Mouse (Mus musculus) fibroblast of lung, adult 2 months (primary cell): ENCODE data around the gene Zbtb43.

Experiments used
- DNase-seq: peaks from one replicate; pipeline ENCODE4 v3.0.0-alpha.2; 2011; ENCODE audit warnings: low read depth

The Zbtb43 gene

DNA sequence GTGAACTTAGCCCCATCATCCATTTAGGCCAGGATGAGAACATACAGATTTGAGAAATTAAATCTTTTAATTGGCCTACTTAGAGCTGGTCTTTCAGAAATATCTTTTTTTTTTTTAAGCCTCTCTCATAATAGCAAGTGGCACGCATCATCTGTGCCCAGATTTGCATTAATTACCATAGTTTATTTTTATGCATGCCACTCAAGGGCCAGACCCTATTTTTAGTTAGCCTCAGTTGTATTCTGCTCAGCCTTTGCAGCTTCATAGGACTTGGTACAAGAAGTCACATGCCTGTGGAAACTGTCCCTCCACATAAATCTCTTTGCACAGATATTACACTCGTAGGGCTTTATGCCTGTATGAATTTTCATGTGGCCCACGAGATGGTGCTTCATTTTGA is 14.9 kb downstream of the Zbtb43 start:
- DNase-seq: no peak

DNA sequence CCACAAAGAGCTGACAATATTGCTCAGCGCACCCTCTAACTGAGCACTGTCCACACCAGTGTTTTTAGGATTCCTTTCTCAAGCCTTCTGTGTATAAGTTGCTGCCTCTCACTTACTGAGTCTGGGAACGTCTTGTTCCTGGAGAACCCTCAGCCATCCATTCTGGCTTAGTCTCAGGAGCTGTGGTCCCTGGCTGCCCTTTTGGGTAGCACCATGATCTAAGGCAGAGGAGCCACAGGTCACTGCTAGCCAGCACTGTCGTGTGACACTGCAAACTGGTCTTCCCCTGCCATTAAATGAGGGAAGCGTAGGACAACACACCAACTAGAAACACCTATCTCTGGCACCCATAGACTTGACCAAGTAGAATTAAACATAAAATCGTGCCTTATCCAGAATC is 15.6 kb downstream of the Zbtb43 start:
- no peak for DNase-seq

DNA sequence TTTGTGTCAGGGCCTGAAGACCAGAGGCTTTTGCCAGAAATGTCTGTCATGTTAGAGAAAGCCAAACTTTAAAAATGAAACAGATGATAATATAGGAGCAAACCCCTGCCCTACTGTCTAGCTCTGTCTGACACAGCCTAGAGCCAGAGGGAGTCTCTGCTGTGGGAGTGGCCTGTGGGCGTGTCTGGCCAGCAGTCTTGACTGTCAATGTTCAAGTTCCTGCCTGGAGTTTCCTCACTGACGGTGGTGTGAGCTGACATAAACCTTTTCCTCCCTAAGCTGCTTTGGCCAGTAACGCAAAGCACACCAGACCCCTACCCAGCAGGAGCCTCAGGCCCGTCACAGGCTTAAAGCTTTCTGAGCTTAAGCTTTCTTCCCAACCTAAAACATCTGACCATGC is 16.2 kb downstream of the Zbtb43 start:
- no peak for DNase-seq

DNA sequence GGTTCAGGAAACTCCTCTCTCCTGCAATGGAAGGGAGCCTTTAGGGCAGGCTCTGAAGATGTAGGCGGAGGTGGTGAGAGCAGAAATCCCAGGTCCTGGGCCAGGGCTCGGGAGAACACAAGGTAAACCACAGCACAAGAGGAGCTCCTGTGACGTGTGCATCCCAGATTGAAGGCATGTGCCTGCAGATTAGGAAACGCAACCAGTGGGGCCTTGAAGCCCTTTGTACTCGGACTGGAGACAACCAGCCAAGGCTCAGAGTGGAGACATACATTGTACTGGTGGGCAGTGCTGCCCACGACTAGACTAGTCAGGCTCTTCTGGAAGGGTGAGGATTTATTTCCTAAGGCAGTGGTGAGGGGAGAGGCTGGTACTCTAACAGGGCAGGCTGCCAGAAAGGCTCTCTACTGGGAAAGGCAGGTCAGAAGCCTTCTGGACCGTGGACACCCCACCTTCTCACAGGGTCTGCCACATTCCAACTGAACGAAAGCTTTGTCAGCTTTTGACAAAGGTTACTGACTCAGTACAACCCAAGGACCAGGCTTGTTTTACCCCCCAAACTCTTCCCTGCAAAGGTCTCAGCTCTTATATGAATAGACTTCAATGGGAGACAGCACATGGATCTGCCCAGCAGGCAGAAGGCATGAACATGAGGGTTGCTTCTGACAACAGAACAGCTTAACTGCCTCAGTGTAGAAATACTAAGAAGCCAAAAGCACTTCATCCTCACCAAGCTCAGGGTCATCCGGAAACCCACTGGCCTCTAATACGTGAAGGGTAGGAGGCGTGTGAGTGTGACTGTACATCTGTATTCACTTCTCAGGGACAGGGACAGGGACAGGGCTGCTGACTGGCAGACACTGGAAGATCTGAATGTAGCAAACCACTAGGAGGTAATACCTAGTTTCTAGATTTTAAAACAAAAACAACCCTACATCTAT is 17.1 kb downstream of the Zbtb43 start:
- DNase-seq: no peak

DNA sequence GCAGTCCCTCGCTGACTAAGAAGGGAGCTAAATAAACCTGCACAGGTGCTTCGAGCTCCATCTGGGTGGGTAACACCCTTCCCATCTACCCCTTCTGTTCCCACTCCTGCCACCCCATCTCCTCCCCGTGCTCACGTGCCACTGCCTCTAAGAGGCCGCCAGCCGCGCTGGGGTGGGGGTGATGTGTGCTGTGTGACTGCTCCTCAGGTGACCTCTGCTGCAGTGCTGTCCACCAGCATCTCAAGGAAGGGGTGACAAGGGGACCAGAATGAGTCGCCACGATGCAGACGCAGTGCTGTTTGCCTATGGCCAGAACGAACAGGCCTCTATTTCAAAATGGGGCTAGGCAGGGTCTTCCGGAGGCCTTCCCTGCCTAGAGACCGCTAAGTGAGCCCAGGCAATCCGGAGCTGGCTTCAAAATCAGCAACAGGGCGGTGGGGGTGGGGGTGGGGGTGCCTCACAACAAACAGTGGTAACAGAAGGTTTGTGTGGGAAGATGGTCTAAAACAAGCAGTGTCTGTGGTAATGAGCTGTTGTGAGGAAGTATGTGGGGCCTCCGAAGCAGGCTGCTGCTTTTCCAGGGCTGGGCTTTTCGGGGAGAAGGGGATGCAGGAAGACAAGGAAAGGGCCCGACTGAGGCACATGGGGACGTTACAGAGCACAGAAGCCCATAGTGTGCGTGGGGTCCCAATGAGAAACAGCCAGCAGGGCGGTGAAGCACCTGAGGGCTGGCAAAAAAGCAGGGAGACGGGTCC is 19.1 kb downstream of the Zbtb43 start:
- DNase-seq: no peak

DNA sequence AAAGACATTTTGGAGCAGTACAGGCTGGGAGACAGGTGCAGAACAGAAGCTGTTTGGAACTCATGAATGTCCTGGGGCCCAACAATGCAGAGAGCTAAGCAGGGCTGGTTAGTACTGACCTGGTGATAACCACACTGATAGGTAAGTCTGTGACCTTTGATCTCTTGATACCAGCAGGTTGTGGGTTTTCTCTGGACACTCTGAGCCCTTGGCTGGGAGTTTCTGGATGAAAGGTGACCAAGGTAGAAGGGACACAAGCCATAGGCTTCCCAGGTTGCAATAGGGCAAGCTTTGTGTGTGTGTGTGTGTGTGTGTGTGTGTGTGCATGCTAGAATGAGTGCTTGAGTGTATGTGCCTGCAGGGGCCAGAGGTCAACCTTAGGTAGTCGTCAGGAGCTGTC is 21.6 kb downstream of the Zbtb43 start:
- no peak for DNase-seq

DNA sequence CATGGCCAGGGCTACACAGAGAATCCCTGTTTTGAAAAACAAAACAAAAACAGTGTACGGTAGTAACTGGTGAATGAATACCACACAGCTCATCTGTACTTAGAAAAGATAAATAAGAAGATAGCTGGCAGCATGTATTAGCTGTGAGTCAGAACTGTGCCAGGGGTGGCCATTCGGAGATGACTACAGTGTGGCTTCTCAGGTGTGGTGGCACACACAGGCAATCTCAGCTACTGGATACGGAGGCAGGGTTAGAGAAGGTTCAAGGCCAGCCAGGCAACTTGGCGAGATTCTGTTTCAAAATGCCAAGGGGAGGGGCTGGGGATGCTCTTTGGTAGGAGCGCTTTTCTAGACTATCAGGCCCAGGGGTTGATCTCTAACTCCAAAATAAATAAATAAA is 22.6 kb downstream of the Zbtb43 start:
- no peak for DNase-seq

DNA sequence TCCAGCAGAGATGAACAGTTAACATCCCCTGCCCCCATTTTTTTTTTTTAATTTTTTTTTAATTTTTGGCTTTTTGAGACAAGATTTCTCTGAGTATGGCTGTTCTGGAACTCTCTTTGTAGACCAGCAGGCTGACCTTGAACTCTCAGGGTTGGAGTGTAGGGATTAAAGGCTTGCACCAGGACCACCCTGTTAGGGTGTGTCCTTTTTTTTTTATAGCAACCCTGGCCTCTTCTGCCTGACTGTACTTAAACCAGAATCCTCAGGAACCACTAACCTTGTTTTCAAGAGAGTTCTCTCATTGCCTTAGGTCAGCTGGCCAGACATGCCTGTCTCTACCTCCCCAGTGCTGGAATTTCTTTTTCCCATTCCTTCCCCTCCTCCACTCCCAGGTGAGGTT is 23.5 kb downstream of the Zbtb43 start:
- DNase-seq: no peak

DNA sequence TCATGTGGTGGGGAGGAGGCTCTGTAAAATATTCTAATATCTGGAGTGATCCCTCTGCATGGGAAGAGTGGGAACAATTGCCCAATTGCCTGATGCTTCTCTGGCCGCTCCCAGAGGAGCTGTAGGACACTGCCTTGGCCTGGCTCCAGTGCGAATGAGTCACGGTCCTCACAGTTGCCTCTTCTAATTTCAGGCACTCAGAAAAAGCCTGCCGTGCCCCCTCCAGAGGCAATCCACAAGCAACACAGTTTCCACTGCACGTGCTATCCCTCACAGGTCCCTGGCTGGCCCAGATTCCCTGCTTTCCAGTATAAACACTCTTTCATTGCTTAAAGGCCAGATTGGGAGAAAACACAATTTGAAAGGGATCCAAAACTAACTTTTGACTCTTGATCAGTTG is 24.0 kb downstream of the Zbtb43 start:
- peak; percentile 91 for DNase-seq

DNA sequence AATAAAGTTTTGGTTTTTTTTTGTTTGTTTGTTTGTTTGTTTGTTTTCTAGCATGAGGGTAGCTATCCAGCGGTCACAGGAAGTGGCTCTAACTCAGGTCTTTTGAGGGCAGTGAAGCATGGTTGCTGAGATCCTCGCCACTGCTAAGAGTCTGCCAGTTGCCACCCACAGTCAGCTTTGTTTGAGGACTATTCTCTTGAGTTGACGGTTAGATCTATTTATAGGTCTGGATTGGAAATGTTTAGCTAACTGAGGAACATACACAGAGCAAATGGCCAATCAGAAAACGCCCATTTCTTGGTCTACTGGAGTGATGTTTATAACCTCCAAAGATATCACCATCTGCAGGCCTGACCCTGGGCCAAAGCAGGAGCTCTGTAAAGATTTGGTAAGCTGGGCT is 25.7 kb downstream of the Zbtb43 start:
- DNase-seq: no peak

DNA sequence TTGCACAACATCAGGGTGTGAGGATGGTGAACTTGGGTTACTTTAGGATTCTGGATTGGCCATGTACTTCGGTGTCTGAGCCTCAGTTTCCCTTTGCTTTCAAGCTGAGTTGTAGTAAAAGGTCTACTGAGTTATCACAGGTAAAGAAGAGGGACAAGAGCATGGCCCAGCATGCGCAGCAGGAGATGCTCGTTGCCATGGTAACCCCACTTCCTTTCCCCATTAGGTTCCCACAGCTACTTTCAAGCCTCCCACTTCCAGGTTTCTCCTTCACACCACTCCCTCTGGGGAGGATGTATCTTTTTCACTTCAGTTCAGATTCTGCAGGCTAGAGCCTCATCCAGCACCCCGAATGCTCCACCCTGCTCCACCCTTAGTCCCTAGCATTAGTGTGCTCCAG is 27.5 kb downstream of the Zbtb43 start:
- no peak for DNase-seq

DNA sequence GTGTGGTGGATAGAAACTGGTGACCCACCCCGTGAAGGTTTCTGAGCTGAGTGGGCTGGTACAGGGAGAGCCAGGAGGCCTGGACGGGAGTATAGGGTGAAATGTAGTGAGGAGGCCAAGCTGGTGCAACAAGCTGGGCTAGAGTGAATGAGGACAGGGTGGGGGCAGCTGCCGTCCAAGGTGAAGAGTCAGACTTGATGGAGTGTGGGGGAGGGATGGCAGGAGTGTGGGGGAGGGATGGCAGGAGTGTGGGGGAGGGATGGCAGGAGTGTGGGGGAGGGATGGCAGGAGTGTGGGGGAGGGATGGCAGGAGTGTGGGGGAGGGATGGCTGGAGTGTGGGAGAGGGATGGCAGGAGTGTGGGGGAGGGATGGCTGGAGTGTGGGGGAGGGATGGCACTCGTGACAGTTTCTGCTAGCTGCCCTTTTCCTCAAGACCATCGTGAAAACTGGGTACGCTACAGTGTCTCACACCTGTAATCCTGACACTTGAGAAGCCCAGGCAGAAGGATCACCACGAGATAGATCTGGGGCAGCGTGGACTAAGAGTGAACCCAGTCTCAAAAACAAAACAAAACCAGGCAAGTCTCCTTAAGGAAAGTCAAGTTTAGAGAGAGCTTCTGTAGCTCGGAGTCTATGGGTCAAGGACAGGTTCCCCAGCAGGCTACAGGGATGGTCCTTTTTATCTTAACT is 28.2 kb downstream of the Zbtb43 start:
- no peak for DNase-seq

DNA sequence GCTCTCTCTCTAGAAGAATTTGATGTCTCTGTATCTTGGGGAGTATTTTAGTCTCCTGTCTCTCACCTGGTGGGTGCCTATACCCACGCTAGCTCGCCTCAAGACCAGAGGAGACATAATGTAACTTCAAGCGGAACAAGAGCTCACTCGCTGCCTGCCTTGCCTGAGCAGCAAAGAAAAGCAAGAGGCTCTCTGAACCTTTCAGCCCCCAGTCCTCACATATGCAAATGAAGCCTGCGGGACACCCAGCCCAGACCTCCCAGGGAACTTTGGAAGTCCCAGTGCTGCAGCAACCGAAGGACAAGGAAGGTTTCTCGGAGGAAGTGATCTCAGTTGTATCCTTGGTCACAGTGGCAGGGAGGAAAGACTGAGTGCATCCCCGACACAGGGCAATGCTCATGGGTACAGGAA is 28.9 kb downstream of the Zbtb43 start:
- DNase-seq: no peak

DNA sequence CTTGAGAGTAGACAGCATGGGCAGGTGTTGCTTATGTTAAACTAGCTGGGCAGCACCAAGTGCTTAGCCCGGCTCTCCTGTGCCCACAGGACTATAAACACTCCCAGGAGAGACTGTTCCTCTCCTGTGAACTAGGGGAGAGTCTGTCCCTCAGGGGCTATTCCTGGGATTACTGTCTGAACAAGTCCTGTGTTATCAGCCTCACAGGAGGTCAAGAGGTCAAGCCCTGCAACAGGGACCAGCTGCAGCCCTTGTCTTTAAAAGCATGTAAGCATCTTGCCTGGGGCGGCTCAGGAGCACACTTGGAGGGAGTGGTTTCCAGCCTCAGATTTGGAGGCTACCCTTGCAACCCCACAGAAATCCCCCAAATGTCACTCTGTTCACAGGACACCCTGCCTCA is 30.0 kb downstream of the Zbtb43 start:
- no peak for DNase-seq

DNA sequence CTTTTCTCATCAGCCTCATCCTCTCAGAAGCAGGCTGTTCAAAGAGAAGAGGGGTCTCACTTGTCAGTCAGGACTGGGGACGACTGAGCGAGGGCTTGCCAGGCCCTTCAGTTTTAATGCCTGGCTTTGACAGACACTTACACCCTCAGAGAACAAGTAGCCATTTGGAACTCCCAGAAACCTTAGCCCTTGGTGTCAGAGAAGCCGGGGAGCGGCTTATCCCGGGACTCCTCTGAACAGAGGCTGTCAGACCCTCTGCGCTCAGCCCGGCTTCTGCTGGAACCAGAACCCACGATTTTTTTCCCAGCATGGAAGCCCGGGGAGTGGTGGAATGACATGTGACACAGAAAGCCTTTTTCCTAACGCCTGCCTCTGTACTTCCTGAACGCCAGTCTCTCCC is 31.2 kb downstream of the Zbtb43 start:
- DNase-seq: no peak

DNA sequence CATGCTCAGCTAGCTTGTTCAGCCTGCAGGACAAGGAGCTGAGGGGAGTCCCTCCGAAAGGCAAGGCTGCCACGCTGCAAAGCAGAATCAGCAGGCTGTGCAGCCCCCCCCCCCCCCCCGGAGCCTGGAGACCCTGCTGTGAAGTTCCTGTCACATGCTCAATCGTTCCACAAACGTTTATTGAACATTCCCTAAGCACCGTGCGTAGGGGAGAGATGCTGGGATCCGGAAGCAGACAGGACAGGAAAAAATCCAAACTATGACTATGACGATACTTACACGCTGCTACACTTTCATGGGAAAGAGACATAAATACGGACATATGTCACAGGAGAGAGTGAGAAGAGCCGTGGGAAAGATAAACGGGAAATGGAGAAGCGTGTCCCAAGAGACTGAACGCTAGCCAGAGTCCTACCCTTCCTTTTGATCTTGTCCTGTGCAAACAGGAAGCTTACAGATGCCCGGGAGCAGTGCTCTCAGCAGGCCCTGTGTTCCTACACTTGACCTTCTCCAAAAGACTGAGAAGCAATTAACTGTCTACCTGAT is 32.3 kb downstream of the Zbtb43 start:
- DNase-seq: no peak

DNA sequence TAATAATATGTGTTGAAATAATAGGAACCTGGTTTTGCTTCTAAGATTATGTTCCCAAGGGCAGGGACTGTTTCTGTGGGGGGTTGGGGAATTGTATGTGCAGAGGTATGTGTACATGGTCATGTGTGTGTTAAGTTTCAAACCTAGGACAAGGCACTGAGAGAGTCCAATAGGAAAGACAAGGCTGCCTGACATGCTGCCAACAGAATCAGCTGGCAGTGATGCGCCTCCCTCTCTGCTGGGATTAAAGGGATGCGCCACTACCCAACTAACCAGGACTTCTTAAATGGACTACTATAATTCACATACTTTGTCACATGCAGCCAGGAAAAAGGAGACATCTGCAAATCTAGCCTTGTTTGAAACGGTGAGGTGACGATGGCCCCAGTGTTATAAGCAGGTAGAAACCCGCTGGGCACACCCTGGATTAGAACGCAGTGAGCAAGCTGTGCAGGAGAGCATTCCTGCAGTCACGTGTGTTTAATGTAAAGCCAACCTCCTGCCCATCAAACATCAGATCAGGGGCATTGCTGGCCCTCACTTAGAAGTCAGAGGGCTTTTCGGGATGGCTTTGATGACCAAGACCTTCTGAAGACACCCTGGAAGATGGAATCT is 33.2 kb downstream of the Zbtb43 start:
- no peak for DNase-seq

DNA sequence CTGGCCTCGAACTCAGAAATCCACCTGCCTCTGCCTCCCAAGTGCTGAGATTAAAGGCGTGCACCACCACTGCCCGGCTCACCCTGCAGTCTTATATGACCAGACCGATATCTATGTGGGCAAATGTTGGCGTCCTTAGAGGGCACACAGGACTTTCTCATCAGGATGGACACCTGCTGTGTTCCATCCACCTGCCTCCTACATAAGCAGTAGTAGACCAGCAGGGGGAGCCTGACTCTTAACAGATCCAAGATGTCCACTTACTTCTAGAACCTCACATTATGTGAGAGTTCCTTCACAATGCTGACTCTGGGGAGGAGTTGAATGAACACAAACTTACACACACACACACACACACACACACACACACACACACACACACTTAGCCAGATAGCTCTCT is 35.5 kb downstream of the Zbtb43 start:
- no peak for DNase-seq

DNA sequence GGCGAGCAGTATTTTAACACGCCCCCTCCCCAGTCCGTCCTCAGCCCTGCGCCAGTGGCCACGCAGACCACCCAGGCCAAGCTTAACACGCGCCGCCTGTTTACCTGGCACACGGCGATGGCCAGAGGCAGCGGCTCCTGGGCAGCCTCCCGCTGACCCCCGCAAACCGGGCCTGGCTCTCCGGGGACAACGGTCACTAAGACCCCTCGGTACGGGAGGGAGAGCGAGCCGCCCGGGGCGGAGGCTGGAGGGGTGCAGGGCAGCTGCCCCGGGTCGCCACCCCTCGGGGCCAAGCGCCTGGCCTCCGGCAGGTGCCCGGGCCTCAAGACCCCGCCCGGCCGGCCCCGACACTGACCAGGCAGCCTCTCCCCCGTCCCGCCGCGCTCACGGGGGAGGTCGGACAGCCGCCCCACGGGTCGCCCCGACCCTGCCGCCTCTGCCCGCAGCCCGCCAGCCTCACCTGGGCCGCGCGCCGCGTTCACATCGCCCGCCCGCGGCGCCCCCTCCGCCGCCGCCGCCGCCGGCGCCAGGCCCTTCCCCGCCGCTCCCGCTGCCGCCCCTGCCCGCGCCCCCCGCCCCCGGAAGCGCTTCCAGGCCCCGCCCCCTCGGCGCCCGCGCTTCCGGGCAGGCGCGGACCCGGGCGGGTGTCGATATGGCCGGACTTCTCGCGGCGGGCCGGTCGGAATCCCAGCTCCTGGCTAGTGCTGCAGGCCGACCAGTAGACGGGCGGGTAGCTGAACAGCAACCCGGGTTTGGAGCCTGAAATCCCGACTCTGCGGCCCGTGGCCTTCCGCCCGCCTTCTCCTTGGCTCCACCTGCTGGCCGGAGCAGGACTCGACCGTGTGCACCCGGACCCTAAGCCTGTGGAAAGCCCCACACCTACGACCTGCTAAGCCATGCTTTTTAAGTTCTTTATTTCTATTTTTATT is 37.3 kb downstream of the Zbtb43 start, which contains the start of gene Zbtb34:
Zbtb34 (minus strand) TSS at position 554 of the 929 bp plus-strand sequence.
- DNase-seq: no peak

DNA sequence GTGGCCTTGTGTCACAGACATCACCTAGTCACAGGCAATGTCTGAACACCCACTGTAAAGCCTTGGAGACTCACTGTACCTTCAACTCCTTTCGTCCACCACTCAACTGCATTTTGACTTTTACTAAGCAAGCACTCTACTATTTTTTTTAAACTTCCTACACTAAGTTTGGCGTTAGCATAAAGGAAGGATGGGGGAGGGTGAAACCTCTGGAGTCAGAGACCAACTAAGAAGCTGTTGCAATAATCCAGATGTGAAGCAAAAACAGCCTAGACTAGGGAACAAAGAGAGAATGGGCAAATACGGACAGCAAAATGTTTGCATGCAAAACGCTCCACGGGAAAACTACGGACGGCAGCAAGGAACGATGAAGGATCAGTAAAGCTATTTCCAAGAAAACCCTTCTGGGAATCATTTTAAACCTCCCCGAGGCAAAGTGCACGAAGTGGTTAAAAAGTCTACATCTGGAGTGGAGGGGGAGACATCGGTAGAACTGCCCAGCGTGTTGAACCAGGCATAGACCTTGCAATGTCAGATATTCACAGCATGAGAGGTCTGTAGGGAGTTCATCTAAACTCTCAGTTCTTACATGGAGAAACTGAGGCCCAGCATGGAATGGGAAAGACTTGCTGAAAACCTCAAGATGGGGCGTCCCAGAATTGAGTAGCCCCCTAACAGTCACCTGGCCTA is 38.1 kb downstream of the Zbtb43 start:
- no peak for DNase-seq
